Mouse (Mus musculus) myocyte (in vitro differentiated cells): ENCODE results near the gene Trak1. TPM values are rescaled to one million over a fixed set of nuclear protein-coding genes. Genes with fewer than 3 reads are reported as not detected.

Experiments used
- H3K27me3 ChIP-seq: one replicate; pipeline ENCODE4 v1.6.1; 2011; ENCODE audit not compliant: control insufficient read depth, insufficient read depth, insufficient read length
- H3K36me3 ChIP-seq: one replicate; pipeline ENCODE4 v1.6.1; 2011; ENCODE audit not compliant: control insufficient read depth, insufficient read depth
- H3K4me2 ChIP-seq: one replicate; pipeline ENCODE4 v1.6.1; 2011; ENCODE audit warnings: low read depth, control low read depth
- H3K4me3 ChIP-seq: one replicate; pipeline ENCODE4 v1.5.1; 2011; ENCODE audit warnings: mild to moderate bottlenecking, control low read depth, moderate library complexity
- H3K79me2 ChIP-seq: one replicate; pipeline ENCODE4 v1.6.1; 2011; ENCODE audit not compliant: control insufficient read depth, insufficient read depth
- H3ac ChIP-seq: one replicate; pipeline ENCODE4 v1.6.1; 2011; ENCODE audit not compliant: control insufficient read depth, insufficient read length
- CEBPB ChIP-seq: IDR thresholded peaks from 2 replicates; pipeline ENCODE4 v1.6.1; 2011; ENCODE audit warnings: mild to moderate bottlenecking, moderate library complexity; ENCODE audit not compliant: poor library complexity, insufficient read depth, severe bottlenecking
- E2F4 ChIP-seq: IDR thresholded peaks from one replicate; pipeline ENCODE4 v1.6.1; 2011; ENCODE audit warnings: mild to moderate bottlenecking, control low read depth, moderate library complexity; ENCODE audit not compliant: insufficient read depth
- MAX ChIP-seq: IDR thresholded peaks from one replicate; pipeline ENCODE4 v1.6.1; 2011; ENCODE audit warnings: low read depth, mild to moderate bottlenecking, control low read depth
- MYOD1 ChIP-seq, 3 experiments: IDR thresholded peaks; one replicate each; pipeline ENCODE4 v1.6.1; 2011; ENCODE audit warnings: control low read depth in 2 of 3, low read depth in 2 of 3, mild to moderate bottlenecking in 2 of 3, moderate library complexity in 1 of 3; ENCODE audit not compliant: insufficient read length in 2 of 3, control insufficient read depth in 1 of 3
- MYOG ChIP-seq, 3 experiments: IDR thresholded peaks; one replicate each; pipeline ENCODE4 v1.6.1; 2011; ENCODE audit warnings: control low read depth in 2 of 3, low read depth in 2 of 3, mild to moderate bottlenecking in 2 of 3; ENCODE audit not compliant: insufficient read length in 2 of 3, control insufficient read depth in 1 of 3, insufficient read depth in 1 of 3
- POLR2A ChIP-seq: IDR thresholded peaks from one replicate; pipeline ENCODE4 v1.6.1; 2011; ENCODE audit warnings: low read depth, mild to moderate bottlenecking, control low read depth, moderate library complexity; ENCODE audit not compliant: insufficient read length
- POLR2AphosphoS2 ChIP-seq: IDR thresholded peaks from one replicate; pipeline ENCODE4 v1.6.1; 2011; ENCODE audit warnings: low read depth, control low read depth; ENCODE audit not compliant: insufficient read length
- REST ChIP-seq: IDR thresholded peaks from one replicate; pipeline ENCODE4 v1.6.1; 2011; ENCODE audit warnings: mild to moderate bottlenecking, control low read depth, moderate library complexity; ENCODE audit not compliant: insufficient read depth, insufficient read length
- SRF ChIP-seq: IDR thresholded peaks from one replicate; pipeline ENCODE4 v1.6.1; 2011; ENCODE audit warnings: low read depth; ENCODE audit not compliant: control insufficient read depth, insufficient read length
- TCF12 ChIP-seq: IDR thresholded peaks from one replicate; pipeline ENCODE4 v1.6.1; 2011; ENCODE audit warnings: mild to moderate bottlenecking, control low read depth; ENCODE audit not compliant: poor library complexity, insufficient read depth, severe bottlenecking
- TCF3 ChIP-seq: IDR thresholded peaks from one replicate; pipeline ENCODE4 v1.6.1; 2011; ENCODE audit warnings: low read depth, control low read depth; ENCODE audit not compliant: insufficient read length
- USF1 ChIP-seq: IDR thresholded peaks from one replicate; pipeline ENCODE4 v1.6.1; 2011; ENCODE audit warnings: low read depth, mild to moderate bottlenecking, control low read depth, moderate library complexity
- polyA plus RNA-seq: library from polyadenylated mRNA; unstranded; fragments of >200 nt; fragmentation: generic; extraction: Trizol; gene quantifications from one replicate; pipeline ENCODE4 v1.2.1, GENCODE M21; 2012; ENCODE audit warnings: missing spikeins

Trak1 gene
- polyA plus RNA-seq, 1 experiment: 60.8 TPM

- no peak overlapping the region for H3K4me2 ChIP-seq
- H3K27me3 ChIP-seq: no peaks in the 10 kb centered on the region
- no peak overlapping the region for H3K4me3 ChIP-seq
- H3ac ChIP-seq: no peak overlapping the region
- H3K79me2 ChIP-seq: peaks cover 44% of the 10 kb centered on the region
- H3K36me3 ChIP-seq: no peaks in the 10 kb centered on the region
- TF ChIP-seq E2F4: no peak
- TF ChIP-seq MYOD1 (IDR thresholded peaks at IDR 0.05; ENCODE audit: control insufficient read depth in 1 of 3, insufficient read length in 2 of 3, low read depth in 2 of 3): no peak
- TF ChIP-seq POLR2AphosphoS2: no peak
- TF ChIP-seq POLR2A: no peak
- TF ChIP-seq TCF12: no peak
- TF ChIP-seq MAX: no peak
- no peak for TF ChIP-seq CEBPB
- no peak for TF ChIP-seq REST
- TF ChIP-seq USF1: no peak
- TF ChIP-seq MYOG (IDR thresholded peaks at IDR 0.05; ENCODE audit: control insufficient read depth in 1 of 3, insufficient read depth in 1 of 3, insufficient read length in 2 of 3, low read depth in 2 of 3): no peak
- TF ChIP-seq SRF: no peak
These were observed 126.3 kb downstream of the Trak1 start for GRCm38 (mm10) chr9:121423621-121424020.

GRCm38 (mm10) chr9:121424281-121425164, 127.2 kb downstream of the Trak1 start:
- H3ac ChIP-seq: no peak overlapping the region

DNA sequence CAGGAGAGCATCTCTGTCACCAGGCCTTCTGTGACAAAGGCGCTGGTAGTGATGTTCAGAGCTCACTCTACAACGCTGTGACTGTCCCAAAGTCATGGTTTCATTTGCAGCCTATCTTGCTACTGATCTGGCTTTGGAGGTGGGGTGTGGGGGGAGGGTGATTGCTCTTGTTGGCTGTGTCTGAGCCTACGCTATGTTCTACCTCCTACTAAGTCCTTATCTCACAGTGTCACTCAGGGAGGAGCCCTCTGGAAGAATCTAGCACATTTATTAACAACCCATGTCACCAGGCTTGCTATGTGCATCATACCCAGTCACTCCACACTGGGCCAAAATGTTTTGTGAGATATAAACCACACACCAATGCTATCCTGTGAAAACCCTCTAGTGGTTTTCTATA, 129.1 kb downstream of the Trak1 start:
- TF ChIP-seq POLR2AphosphoS2: no peak
- no peak for TF ChIP-seq SRF
- no peak for TF ChIP-seq TCF3
- Histone ChIP-seq H3ac (no peak overlapping the region), H3K36me3 (no peaks in the 10 kb centered on the region), H3K4me2 (no peak overlapping the region), H3K27me3 (no peaks in the 10 kb centered on the region), H3K4me3 (no peak overlapping the region), H3K79me2 (peaks cover 45% of the 10 kb centered on the region)

More at GRCm38 (mm10) chr9:121424281-121425164, 127.2 kb downstream of the Trak1 start:
- TF ChIP-seq POLR2AphosphoS2 (no peak), CEBPB (no peak), MYOD1 (IDR thresholded peaks at IDR 0.05; ENCODE audit: control insufficient read depth in 1 of 3, insufficient read length in 2 of 3, low read depth in 2 of 3) (peak in 1 of 3 experiments; percentile 58), REST (no peak), MAX (no peak), TCF12 (no peak), SRF (no peak), E2F4 (no peak), TCF3 (no peak), POLR2A (no peak), USF1 (no peak), MYOG (IDR thresholded peaks at IDR 0.05; ENCODE audit: control insufficient read depth in 1 of 3, insufficient read depth in 1 of 3, insufficient read length in 2 of 3, low read depth in 2 of 3) (peak in 2 of 3 experiments; percentile 25 to 55)
- H3K27me3 ChIP-seq: no peaks in the 10 kb centered on the region
- peaks cover 44% of the 10 kb centered on the region for H3K79me2 ChIP-seq
- H3K4me2 ChIP-seq: no peak overlapping the region
- H3K4me3 ChIP-seq: no peak overlapping the region
- H3K36me3 ChIP-seq: no peaks in the 10 kb centered on the region

DNA sequence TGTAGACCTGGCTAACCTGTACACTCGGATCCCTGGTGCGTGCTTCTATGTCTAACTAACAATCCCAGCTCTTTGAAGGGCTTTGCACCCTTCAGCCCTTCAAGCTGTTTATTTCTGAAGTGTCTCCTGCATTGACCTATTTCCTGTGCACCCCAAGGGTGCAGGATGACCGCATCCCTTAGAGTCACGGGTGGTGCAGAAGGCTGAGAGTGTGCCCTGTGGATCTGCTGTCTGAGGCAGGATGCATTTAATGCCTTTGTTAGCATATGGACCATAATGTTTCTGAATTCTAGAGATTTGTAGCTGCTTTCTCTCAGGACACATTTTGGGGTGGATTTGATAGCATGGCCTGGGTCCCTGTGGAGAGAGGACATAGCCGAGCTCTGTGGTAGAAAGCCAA, 129.6 kb downstream of the Trak1 start:
- peaks cover 44% of the 10 kb centered on the region for H3K79me2 ChIP-seq
- H3K27me3 ChIP-seq: no peaks in the 10 kb centered on the region
- TF ChIP-seq POLR2A (no peak), REST (no peak), POLR2AphosphoS2 (no peak), MYOD1 (IDR thresholded peaks at IDR 0.05; ENCODE audit: control insufficient read depth in 1 of 3, insufficient read length in 2 of 3, low read depth in 2 of 3) (no peak), CEBPB (no peak), SRF (no peak), TCF3 (no peak), MAX (no peak), MYOG (IDR thresholded peaks at IDR 0.05; ENCODE audit: control insufficient read depth in 1 of 3, insufficient read depth in 1 of 3, insufficient read length in 2 of 3, low read depth in 2 of 3) (no peak), E2F4 (no peak), TCF12 (no peak), USF1 (no peak)
- H3K4me2 ChIP-seq: no peak overlapping the region
- H3ac ChIP-seq: no peak overlapping the region
- H3K4me3 ChIP-seq: no peak overlapping the region
- no peaks in the 10 kb centered on the region for H3K36me3 ChIP-seq
